Mouse (Mus musculus): ENCODE data around the gene Fnd3c2. TPM values are rescaled to one million over a fixed set of nuclear protein-coding genes. Genes with fewer than 3 reads are reported as not detected.
"Not testable (repeated sequence)": the region's sequence is repeated elsewhere in the genome, so short reads cannot be mapped to it uniquely, and the experiment has no call there.

Gene Fnd3c2
- polyA plus RNA-seq, 1 experiment, result 0.55 TPM

DNA sequence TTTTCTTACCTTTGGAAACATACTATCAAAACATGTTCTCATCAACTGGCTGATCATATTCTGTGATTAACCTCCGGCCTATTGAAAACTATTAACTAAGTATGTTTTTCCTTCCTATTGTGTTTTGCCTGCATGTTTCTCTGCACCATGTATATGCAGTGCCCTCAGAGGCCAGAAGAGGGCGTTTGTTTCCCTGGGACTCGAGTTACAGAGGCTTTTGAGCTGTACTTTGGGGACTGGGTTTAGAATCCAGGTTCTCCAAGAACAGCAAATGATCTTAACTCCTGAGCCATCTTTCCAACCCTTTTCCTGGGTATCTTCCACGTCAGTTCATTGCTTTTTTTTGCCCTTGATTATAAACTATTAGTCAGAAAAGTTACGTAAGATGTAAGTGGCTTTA, 57.9 kb downstream of the Fnd3c2 start:
- Histone ChIP-seq H3K4me3 (ENCODE audit: low read depth, low read length) (no peak overlapping the region), H3K9ac (ENCODE audit: low read depth, poor library complexity, severe bottlenecking) (no peak overlapping the region), H3K36me3 (ENCODE audit: control insufficient read depth, insufficient read depth, low read length, poor library complexity, severe bottlenecking) (peaks cover 60% of the 10 kb centered on the region), H3K27ac (ENCODE audit: insufficient read depth, low read length) (no peak overlapping the region), H3K4me1 (ENCODE audit: control insufficient read depth, insufficient read depth, low read length) (peaks cover 1% of the 10 kb centered on the region), H3K27me3 (ENCODE audit: control insufficient read depth, insufficient read depth, low read length, poor library complexity, severe bottlenecking) (no peaks in the 10 kb centered on the region), H3K9me3 (replicated peaks; ENCODE audit: control insufficient read depth, insufficient read depth, low read length, poor library complexity, severe bottlenecking) (no peaks in the 10 kb centered on the region)
- no peak for TF ChIP-seq POLR2A (IDR thresholded peaks at IDR 0.05; ENCODE audit: insufficient read depth, low read length)
- no peak for TF ChIP-seq CTCF (IDR thresholded peaks at IDR 0.05; ENCODE audit: low read depth, low read length)
- no peak for TF ChIP-seq EP300 (IDR thresholded peaks at IDR 0.05; ENCODE audit: insufficient read depth, low read depth, low read length)

DNA sequence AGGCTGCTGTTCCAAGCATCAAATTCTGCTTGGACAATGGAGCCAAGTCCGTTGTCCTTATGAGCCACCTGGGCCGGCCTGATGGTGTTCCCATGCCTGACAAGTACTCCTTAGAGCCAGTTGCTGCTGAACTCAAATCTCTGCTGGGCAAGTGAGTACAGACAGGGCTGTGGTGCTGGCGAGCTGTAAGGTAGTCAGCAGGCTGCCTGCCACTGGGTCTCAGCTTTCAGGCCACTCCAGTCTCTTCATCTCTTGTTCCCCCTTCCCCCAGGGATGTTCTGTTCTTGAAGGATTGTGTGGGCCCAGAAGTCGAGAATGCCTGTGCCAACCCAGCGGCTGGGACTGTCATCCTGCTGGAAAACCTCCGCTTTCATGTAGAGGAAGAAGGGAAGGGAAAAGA, 60.8 kb downstream of the Fnd3c2 start:
- peaks cover 56% of the 10 kb centered on the region for H3K36me3 ChIP-seq (ENCODE audit: control insufficient read depth, insufficient read depth, low read length, poor library complexity, severe bottlenecking)
- not testable (repeated sequence) for H3K9me3 ChIP-seq (replicated peaks; ENCODE audit: control insufficient read depth, insufficient read depth, low read length, poor library complexity, severe bottlenecking); H3K9ac ChIP-seq (ENCODE audit: low read depth, poor library complexity, severe bottlenecking); H3K4me3 ChIP-seq (ENCODE audit: low read depth, low read length); H3K27me3 ChIP-seq (ENCODE audit: control insufficient read depth, insufficient read depth, low read length, poor library complexity, severe bottlenecking); H3K27ac ChIP-seq (ENCODE audit: insufficient read depth, low read length); H3K4me1 ChIP-seq (ENCODE audit: control insufficient read depth, insufficient read depth, low read length)

DNA sequence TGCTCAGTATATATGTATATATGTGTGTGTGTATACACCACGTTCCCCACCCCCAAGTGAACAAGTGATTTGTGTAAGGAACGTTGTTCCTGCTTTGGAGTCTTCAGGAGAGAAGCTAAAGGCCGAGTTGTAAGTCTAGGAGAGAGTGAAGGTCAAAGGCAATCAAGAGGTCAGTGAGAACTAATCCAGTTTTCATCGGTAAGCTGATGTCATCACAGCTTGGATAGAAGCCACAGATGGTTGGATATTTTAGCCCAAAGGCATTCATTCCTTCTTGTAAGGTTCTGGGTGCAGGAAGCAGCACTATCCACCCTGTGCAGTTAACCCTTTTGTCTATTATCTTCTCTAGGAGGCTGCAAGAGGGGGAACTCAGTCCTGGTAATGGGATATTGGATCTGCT, 65.1 kb downstream of the Fnd3c2 start:
- TF ChIP-seq POLR2A (IDR thresholded peaks at IDR 0.05; ENCODE audit: insufficient read depth, low read length) (no peak), EP300 (IDR thresholded peaks at IDR 0.05; ENCODE audit: insufficient read depth, low read depth, low read length) (no peak), CTCF (IDR thresholded peaks at IDR 0.05; ENCODE audit: low read depth, low read length) (no peak)
- H3K9me3 ChIP-seq (replicated peaks; ENCODE audit: control insufficient read depth, insufficient read depth, low read length, poor library complexity, severe bottlenecking), result no peaks in the 10 kb centered on the region
- H3K27ac ChIP-seq (ENCODE audit: insufficient read depth, low read length), result no peak overlapping the region
- H3K4me1 ChIP-seq (ENCODE audit: control insufficient read depth, insufficient read depth, low read length), result peaks cover 1% of the 10 kb centered on the region
- no peak overlapping the region for H3K9ac ChIP-seq (ENCODE audit: low read depth, poor library complexity, severe bottlenecking)
- no peaks in the 10 kb centered on the region for H3K27me3 ChIP-seq (ENCODE audit: control insufficient read depth, insufficient read depth, low read length, poor library complexity, severe bottlenecking)
- peaks cover 34% of the 10 kb centered on the region for H3K36me3 ChIP-seq (ENCODE audit: control insufficient read depth, insufficient read depth, low read length, poor library complexity, severe bottlenecking)
- peak overlapping the region; percentile 37 for H3K4me3 ChIP-seq (ENCODE audit: low read depth, low read length)

DNA sequence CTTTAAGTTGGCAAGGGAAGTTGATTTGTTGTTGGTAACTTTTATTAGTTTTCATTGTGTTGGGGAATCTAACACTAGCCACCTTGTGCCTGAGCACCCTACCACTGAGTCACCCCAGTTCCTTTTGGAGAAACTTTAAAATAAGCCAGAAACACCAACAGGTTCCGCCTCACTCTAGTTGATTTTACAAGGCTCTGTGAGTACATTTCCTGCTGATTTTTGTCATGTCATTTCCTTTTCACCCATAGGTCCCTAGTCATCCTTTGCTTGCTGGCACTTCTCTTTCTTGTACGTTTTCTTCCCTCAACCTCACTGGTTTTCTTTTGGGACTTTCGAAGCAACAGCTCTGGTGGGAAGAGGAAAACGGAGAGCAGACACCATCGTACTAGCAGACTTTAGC, 65.8 kb downstream of the Fnd3c2 start:
- H3K36me3 ChIP-seq (ENCODE audit: control insufficient read depth, insufficient read depth, low read length, poor library complexity, severe bottlenecking), result peaks cover 31% of the 10 kb centered on the region
- peak overlapping the region; percentile 66; the same call in 1 of the 2 replicates for H3K9ac ChIP-seq (ENCODE audit: low read depth, poor library complexity, severe bottlenecking)
- H3K9me3 ChIP-seq (replicated peaks; ENCODE audit: control insufficient read depth, insufficient read depth, low read length, poor library complexity, severe bottlenecking), result no peaks in the 10 kb centered on the region
- H3K27me3 ChIP-seq (ENCODE audit: control insufficient read depth, insufficient read depth, low read length, poor library complexity, severe bottlenecking), result no peaks in the 10 kb centered on the region
- H3K4me3 ChIP-seq (ENCODE audit: low read depth, low read length), result peak overlapping the region; percentile 97
- peaks cover 1% of the 10 kb centered on the region for H3K4me1 ChIP-seq (ENCODE audit: control insufficient read depth, insufficient read depth, low read length)
- TF ChIP-seq CTCF (IDR thresholded peaks at IDR 0.05; ENCODE audit: low read depth, low read length) (no peak), POLR2A (IDR thresholded peaks at IDR 0.05; ENCODE audit: insufficient read depth, low read length) (no peak), EP300 (IDR thresholded peaks at IDR 0.05; ENCODE audit: insufficient read depth, low read depth, low read length) (no peak)
- no peak overlapping the region for H3K27ac ChIP-seq (ENCODE audit: insufficient read depth, low read length)

DNA sequence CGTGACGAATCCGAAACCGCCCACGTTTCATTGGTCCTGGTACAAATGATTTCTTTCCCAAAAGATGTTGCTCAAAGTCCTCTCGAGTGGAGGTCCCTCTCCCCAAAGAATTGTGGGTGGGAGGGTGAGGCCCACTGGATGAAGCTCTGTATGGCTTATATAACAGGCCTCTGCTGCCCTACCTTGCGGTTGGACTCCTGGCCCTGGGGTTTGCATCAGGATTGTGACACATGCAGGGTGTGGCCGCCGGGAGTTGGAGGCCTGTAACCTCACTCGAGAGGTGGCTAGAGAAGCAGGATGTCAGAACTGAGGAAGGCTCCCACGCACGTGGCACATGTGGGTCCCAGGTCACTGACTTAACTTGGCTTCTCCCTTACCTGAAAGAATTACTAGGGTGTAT, 67.4 kb downstream of the Fnd3c2 start:
- no peaks in the 10 kb centered on the region for H3K4me1 ChIP-seq (ENCODE audit: control insufficient read depth, insufficient read depth, low read length)
- peaks cover 24% of the 10 kb centered on the region for H3K36me3 ChIP-seq (ENCODE audit: control insufficient read depth, insufficient read depth, low read length, poor library complexity, severe bottlenecking)
- TF ChIP-seq POLR2A (IDR thresholded peaks at IDR 0.05; ENCODE audit: insufficient read depth, low read length) (no peak), EP300 (IDR thresholded peaks at IDR 0.05; ENCODE audit: insufficient read depth, low read depth, low read length) (no peak), CTCF (IDR thresholded peaks at IDR 0.05; ENCODE audit: low read depth, low read length) (no peak)
- peak overlapping the region; percentile 97 for H3K4me3 ChIP-seq (ENCODE audit: low read depth, low read length)
- peak overlapping the region; percentile 23; the same call in 1 of the 2 replicates for H3K27ac ChIP-seq (ENCODE audit: insufficient read depth, low read length)
- no peaks in the 10 kb centered on the region for H3K27me3 ChIP-seq (ENCODE audit: control insufficient read depth, insufficient read depth, low read length, poor library complexity, severe bottlenecking)
- no peaks in the 10 kb centered on the region for H3K9me3 ChIP-seq (replicated peaks; ENCODE audit: control insufficient read depth, insufficient read depth, low read length, poor library complexity, severe bottlenecking)
- peak overlapping the region; percentile 66 for H3K9ac ChIP-seq (ENCODE audit: low read depth, poor library complexity, severe bottlenecking)

DNA sequence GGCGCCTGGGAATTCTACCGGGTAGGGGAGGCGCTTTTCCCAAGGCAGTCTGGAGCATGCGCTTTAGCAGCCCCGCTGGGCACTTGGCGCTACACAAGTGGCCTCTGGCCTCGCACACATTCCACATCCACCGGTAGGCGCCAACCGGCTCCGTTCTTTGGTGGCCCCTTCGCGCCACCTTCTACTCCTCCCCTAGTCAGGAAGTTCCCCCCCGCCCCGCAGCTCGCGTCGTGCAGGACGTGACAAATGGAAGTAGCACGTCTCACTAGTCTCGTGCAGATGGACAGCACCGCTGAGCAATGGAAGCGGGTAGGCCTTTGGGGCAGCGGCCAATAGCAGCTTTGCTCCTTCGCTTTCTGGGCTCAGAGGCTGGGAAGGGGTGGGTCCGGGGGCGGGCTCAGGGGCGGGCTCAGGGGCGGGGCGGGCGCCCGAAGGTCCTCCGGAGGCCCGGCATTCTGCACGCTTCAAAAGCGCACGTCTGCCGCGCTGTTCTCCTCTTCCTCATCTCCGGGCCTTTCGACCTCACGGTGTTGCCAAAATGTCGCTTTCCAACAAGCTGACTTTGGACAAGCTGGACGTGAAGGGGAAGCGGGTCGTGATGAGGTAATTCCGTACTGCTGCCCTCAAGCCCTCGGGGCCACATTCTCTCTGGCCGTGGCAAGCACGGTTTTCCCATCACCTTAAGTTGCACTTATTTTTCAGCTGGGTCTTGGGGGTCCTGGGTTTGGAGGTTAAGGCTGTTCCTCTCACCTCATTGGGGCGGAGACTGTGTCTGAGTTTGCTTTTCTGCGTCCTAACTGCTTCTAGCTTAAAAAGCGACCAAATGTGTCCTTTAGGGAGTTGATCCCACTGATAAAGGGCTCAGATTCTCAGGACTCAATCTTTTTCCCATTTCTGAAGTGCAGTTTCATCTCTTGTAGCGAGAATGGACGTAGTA, 68.2 kb downstream of the Fnd3c2 start, which contains the start of gene Pgk1:
TSS of gene Pgk1 (plus strand) at position 388 of the 937 bp plus-strand sequence.
- TF ChIP-seq CTCF (IDR thresholded peaks at IDR 0.05; ENCODE audit: low read depth, low read length) (no peak), POLR2A (IDR thresholded peaks at IDR 0.05; ENCODE audit: insufficient read depth, low read length) (peak; percentile 31), EP300 (IDR thresholded peaks at IDR 0.05; ENCODE audit: insufficient read depth, low read depth, low read length) (peak; percentile 47; the same call in 1 of the 2 replicates)
- Histone ChIP-seq H3K27ac (ENCODE audit: insufficient read depth, low read length) (peak within 1 kb of the TSS; percentile 96), H3K4me3 (ENCODE audit: low read depth, low read length) (peak within 1 kb of the TSS; percentile 97), H3K27me3 (ENCODE audit: control insufficient read depth, insufficient read depth, low read length, poor library complexity, severe bottlenecking) (no peaks in the 10 kb centered on the region), H3K9ac (ENCODE audit: low read depth, poor library complexity, severe bottlenecking) (peak within 1 kb of the TSS; percentile 69), H3K36me3 (ENCODE audit: control insufficient read depth, insufficient read depth, low read length, poor library complexity, severe bottlenecking) (peaks cover 18% of the 10 kb centered on the region), H3K4me1 (ENCODE audit: control insufficient read depth, insufficient read depth, low read length) (no peaks in the 10 kb centered on the region), H3K9me3 (replicated peaks; ENCODE audit: control insufficient read depth, insufficient read depth, low read length, poor library complexity, severe bottlenecking) (no peaks in the 10 kb centered on the region)

Measured in ES-Bruce4 (cell line).